Mouse (Mus musculus) liver, embryonic 14.5 days (tissue): Measurements from ENCODE around the gene Mta3. TPM values are rescaled to one million over a fixed set of nuclear protein-coding genes. Genes with fewer than 3 reads are reported as not detected.

Experiments used
- ATAC-seq: fragments of 200-750 bp; cut with Nextera tagmentation; 2 replicates; pipeline ENCODE4 v1.8.0; 2017; ENCODE audit warnings: moderate number of reproducible peaks, mild to moderate bottlenecking, moderate library complexity; ENCODE audit not compliant: insufficient read depth
- DNase-seq, 3 experiments: peaks; one replicate each; pipeline ENCODE4 v3.0.0-alpha.2; 2012 to 2013; ENCODE audit warnings: low read depth in 3 of 3, low spot score in 3 of 3
- H3K27ac ChIP-seq: fragments of 300-500 bp; sonication (generic); 2 replicates; pipeline ENCODE4 v1.5.1; 2014; ENCODE audit warnings: moderate library complexity, mild to moderate bottlenecking, control low read depth, inconsistent platforms
- H3K27me3 ChIP-seq: fragments of 300-500 bp; sonication (generic); 2 replicates; pipeline ENCODE4 v1.6.1; 2014; ENCODE audit warnings: mild to moderate bottlenecking, low read length, moderate library complexity; ENCODE audit not compliant: control insufficient read depth, insufficient read depth
- H3K36me3 ChIP-seq: fragments of 300-500 bp; sonication (generic); replicated peaks from 2 replicates; pipeline ENCODE4 v1.6.1; 2014; ENCODE audit warnings: low read depth; ENCODE audit not compliant: control insufficient read depth, insufficient read depth
- H3K4me1 ChIP-seq, 2 experiments: fragments of 200-500 bp in 1 of 2; fragments of 300-500 bp in 1 of 2; sonication (generic) in 1 of 2; replicated peaks; 2 replicates each; pipeline ENCODE4 v1.6.1; 2012 to 2014; ENCODE audit warnings: antibody characterized with exemption in 1 of 2, inconsistent platforms in 1 of 2, low read length in 1 of 2; ENCODE audit not compliant: control insufficient read depth in 2 of 2, insufficient read depth in 2 of 2
- H3K4me2 ChIP-seq: fragments of 300-500 bp; sonication (generic); 2 replicates; pipeline ENCODE4 v1.6.1; 2014; ENCODE audit warnings: low read depth, mild to moderate bottlenecking, control low read depth, moderate library complexity
- H3K4me3 ChIP-seq, 2 experiments: fragments of 200-500 bp in 1 of 2; fragments of 300-500 bp in 1 of 2; sonication (generic) in 1 of 2; 2 replicates each; pipeline ENCODE4 v1.5.1; 2012 to 2014; ENCODE audit warnings: low read depth in 2 of 2, low read length in 2 of 2, mild to moderate bottlenecking in 2 of 2, control low read depth in 1 of 2, inconsistent platforms in 1 of 2, moderate library complexity in 1 of 2; ENCODE audit not compliant: insufficient read depth in 1 of 2
- H3K9ac ChIP-seq: fragments of 300-500 bp; sonication (generic); replicated peaks from 2 replicates; pipeline ENCODE4 v1.6.1; 2014; ENCODE audit warnings: mild to moderate bottlenecking, control low read depth, moderate library complexity
- H3K9me3 ChIP-seq: fragments of 300-500 bp; sonication (generic); 2 replicates; pipeline ENCODE4 v1.6.1; 2016; ENCODE audit warnings: low read length, mixed read lengths; ENCODE audit not compliant: control insufficient read depth
- CTCF ChIP-seq: IDR thresholded peaks from 2 replicates; pipeline ENCODE4 v1.5.1; 2016; ENCODE audit warnings: antibody characterized with exemption, low read depth, control low read depth
- EP300 ChIP-seq: IDR thresholded peaks from 2 replicates; pipeline ENCODE4 v1.6.1; 2016; ENCODE audit warnings: antibody characterized with exemption, low read depth
- WGBS: fragments of 180-500 bp; shearing (Covaris S2); extraction: QIAGEN DNeasy Blood & Tissue Kit; methylation state at CpG from one replicate; pipeline ENCODE4 v1.1.7; 2014; ENCODE audit not compliant: insufficient replicate concordance; 5-methylcytosine and 5-hydroxymethylcytosine counted together
- polyA plus RNA-seq, 2 experiments: library from polyadenylated mRNA; depleted of rRNA in 1 of 2; stranded (reverse) in 1 of 2; unstranded in 1 of 2; fragments of >200 nt; fragmentation: Nextera tagmentation in 1 of 2; extraction: Ambion mirVana in 1 of 2; gene quantifications; 2 replicates each; pipeline versions ENCODE4 v1.2.1 to v1.2.3; 2012 to 2014

The Mta3 gene
- polyA plus RNA-seq, 2 experiments = 26.7 to 35.5 TPM

GRCm38 (mm10) chr17:83772711-83773110 is 66.7 kb downstream of the Mta3 start:
- DNase-seq = peak in 1 of 3 experiments; percentile 26
- Histone ChIP-seq H3K9ac (no peak overlapping the region), H3K27me3 (no peaks in the 10 kb centered on the region), H3K9me3 (no peaks in the 10 kb centered on the region), H3K4me2 (no peak overlapping the region), H3K4me1 (peaks cover 7 to 14% of the 10 kb centered on the region in 2 experiments), H3K4me3 (no peak overlapping the region), H3K36me3 (no peaks in the 10 kb centered on the region; the same call in 1 of the 2 replicates), H3K27ac (no peak overlapping the region)
- 40% methylated on average over 8 of the region's 8 CpGs for WGBS
- TF ChIP-seq CTCF (peak; percentile 39), EP300 (no peak)
- no peak for ATAC-seq

DNA sequence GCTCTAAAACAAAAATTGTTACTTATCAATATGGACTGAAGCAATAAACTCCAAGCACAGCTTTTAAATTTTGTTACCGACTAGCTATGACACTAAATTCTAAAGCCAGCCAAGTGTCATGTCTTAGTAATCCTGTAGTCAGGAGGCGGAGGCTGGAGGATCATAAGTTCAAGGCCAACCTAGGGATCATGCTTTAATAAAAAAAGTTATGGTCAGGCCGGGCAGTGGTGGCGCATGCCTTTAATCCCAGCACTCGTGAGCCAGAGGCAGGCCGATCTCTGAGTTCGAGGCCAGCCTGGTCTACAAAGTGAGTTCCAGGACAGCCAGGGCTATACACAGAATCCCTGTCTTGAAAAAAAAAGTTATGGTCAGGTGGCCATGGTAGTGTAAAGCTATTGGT is 71.0 kb downstream of the Mta3 start:
- no peaks in the 10 kb centered on the region for H3K9me3 ChIP-seq
- no peak for DNase-seq
- ATAC-seq = no peak
- H3K27me3 ChIP-seq = no peaks in the 10 kb centered on the region
- H3K27ac ChIP-seq = no peak overlapping the region
- peaks cover 1% of the 10 kb centered on the region; the same call in 1 of the 2 replicates for H3K36me3 ChIP-seq
- H3K4me2 ChIP-seq = no peak overlapping the region
- H3K4me3 ChIP-seq = no peak overlapping the region
- 86% methylated on average over 7 of the region's 7 CpGs for WGBS
- H3K4me1 ChIP-seq = peaks cover 12 to 17% of the 10 kb centered on the region in 2 experiments
- H3K9ac ChIP-seq = no peak overlapping the region
- TF ChIP-seq EP300 = no peak
- no peak for TF ChIP-seq CTCF

- H3K9ac ChIP-seq = no peak overlapping the region
- no peak for ATAC-seq
- no peaks in the 10 kb centered on the region for H3K9me3 ChIP-seq
- H3K4me2 ChIP-seq = no peak overlapping the region
- no peak overlapping the region for H3K27ac ChIP-seq
- no peak for TF ChIP-seq CTCF
- TF ChIP-seq EP300 = no peak
- peaks cover 12 to 14% of the 10 kb centered on the region in 2 experiments for H3K4me1 ChIP-seq
- H3K27me3 ChIP-seq = no peaks in the 10 kb centered on the region
- 55% methylated on average over 9 of the region's 9 CpGs for WGBS
- H3K36me3 ChIP-seq = peaks cover 6% of the 10 kb centered on the region; the same call in 1 of the 2 replicates
- H3K4me3 ChIP-seq = no peak overlapping the region
- DNase-seq = no peak
These were observed 71.6 kb downstream of the Mta3 start for GRCm38 (mm10) chr17:83777462-83778051.

DNA sequence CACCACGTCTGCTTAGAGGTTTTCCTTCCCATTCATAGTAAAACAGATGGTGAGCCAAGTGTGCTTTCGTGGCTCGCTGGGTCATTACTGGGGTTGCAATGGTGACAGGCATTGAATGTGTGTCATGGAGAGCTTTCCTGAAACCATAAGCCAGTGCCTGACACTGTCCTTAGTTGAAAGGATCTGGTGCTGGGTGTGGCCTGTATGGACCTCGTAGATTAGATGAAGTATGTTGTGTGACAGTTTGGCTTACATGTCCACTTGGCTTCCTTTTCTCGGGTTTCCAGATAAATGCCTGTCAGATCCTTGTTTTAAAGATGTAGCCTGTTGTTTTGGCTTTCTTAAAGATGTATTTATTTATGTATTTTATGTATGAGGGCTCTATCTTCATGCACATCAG is 74.3 kb downstream of the Mta3 start:
- H3K36me3 ChIP-seq = peaks cover 12% of the 10 kb centered on the region
- DNase-seq = peak; percentile 54 to 64 (median 59)
- WGBS = 33% methylated on average over 5 of the region's 5 CpGs
- H3K4me2 ChIP-seq = peak overlapping the region; percentile 54
- peak overlapping the region; percentile 40; the same call in 1 of the 2 replicates for H3K9ac ChIP-seq
- H3K4me1 ChIP-seq = peaks cover 12 to 14% of the 10 kb centered on the region in 2 experiments
- no peak overlapping the region for H3K4me3 ChIP-seq
- H3K27ac ChIP-seq = peak overlapping the region; percentile 69
- H3K27me3 ChIP-seq = no peaks in the 10 kb centered on the region
- H3K9me3 ChIP-seq = no peaks in the 10 kb centered on the region
- peak; percentile 90 for ATAC-seq
- TF ChIP-seq EP300 (peak; percentile 73), CTCF (no peak)

GRCm38 (mm10) chr17:83782740-83783139 is 76.8 kb downstream of the Mta3 start:
- H3K4me2 ChIP-seq = no peak overlapping the region
- H3K9ac ChIP-seq = no peak overlapping the region
- no peak overlapping the region for H3K27ac ChIP-seq
- no peaks in the 10 kb centered on the region for H3K27me3 ChIP-seq
- H3K9me3 ChIP-seq = no peaks in the 10 kb centered on the region
- ATAC-seq (no peak), DNase-seq (no peak)
- peaks cover 12 to 19% of the 10 kb centered on the region in 2 experiments for H3K4me1 ChIP-seq
- TF ChIP-seq EP300 (no peak), CTCF (no peak)
- H3K4me3 ChIP-seq = no peak overlapping the region
- H3K36me3 ChIP-seq = peaks cover 12% of the 10 kb centered on the region
- WGBS = 84% methylated on average over 5 of the region's 5 CpGs
